Mouse (Mus musculus): ENCODE measurements around the gene Chn2. TPM values are rescaled to one million over a fixed set of nuclear protein-coding genes. Genes with fewer than 3 reads are reported as not detected.

The Chn2 gene
- polyA plus RNA-seq, 1 experiment, result not detected

DNA sequence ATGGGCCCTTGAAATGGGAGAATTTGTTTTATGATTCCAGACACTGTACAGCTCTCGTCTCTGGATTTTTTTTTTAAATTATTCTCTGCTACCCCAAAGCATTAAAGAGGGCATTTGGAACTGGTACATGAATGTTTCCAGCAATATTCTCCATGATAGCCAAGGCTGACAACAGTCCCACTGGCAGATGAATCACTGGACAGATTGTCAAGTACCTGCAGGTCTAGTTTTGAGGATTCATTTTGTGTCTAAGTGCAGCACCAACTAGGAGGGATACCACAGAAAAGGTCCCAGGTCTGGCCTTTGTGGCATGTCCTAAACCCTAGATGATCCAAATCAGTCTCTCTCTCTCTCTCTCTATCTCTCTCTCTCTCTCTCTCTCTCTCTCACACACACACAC is 89.3 kb downstream of the Chn2 start:
- no peak for TF ChIP-seq GATA1 (IDR thresholded peaks at IDR 0.05; ENCODE audit: low read length)
- TF ChIP-seq TAL1 (IDR thresholded peaks at IDR 0.05; ENCODE audit: low read length), result no peak
- no peak overlapping the region for H3K4me3 ChIP-seq (replicated peaks)
- H3K36me3 ChIP-seq (ENCODE audit: control insufficient read depth), result no peaks in the 10 kb centered on the region
- H3K9me3 ChIP-seq (ENCODE audit: control insufficient read depth, low read length), result no peaks in the 10 kb centered on the region
- H3K4me1 ChIP-seq (ENCODE audit: control insufficient read depth), result no peaks in the 10 kb centered on the region
- H3K27me3 ChIP-seq (ENCODE audit: control insufficient read depth), result no peaks in the 10 kb centered on the region

GRCm38 (mm10) chr6:54129570-54129969 is 90.2 kb downstream of the Chn2 start:
- Histone ChIP-seq H3K4me3 (replicated peaks) (no peak overlapping the region), H3K27me3 (ENCODE audit: control insufficient read depth) (no peaks in the 10 kb centered on the region), H3K36me3 (ENCODE audit: control insufficient read depth) (no peaks in the 10 kb centered on the region), H3K4me1 (ENCODE audit: control insufficient read depth) (no peaks in the 10 kb centered on the region), H3K9me3 (ENCODE audit: control insufficient read depth, low read length) (no peaks in the 10 kb centered on the region)
- no peak for TF ChIP-seq GATA1 (IDR thresholded peaks at IDR 0.05; ENCODE audit: low read length)

- Histone ChIP-seq H3K27me3 (ENCODE audit: control insufficient read depth) (no peaks in the 10 kb centered on the region), H3K9me3 (ENCODE audit: control insufficient read depth, low read length) (no peaks in the 10 kb centered on the region), H3K36me3 (ENCODE audit: control insufficient read depth) (no peaks in the 10 kb centered on the region), H3K4me1 (ENCODE audit: control insufficient read depth) (no peaks in the 10 kb centered on the region), H3K4me3 (replicated peaks) (no peak overlapping the region)
- TF ChIP-seq TAL1 (IDR thresholded peaks at IDR 0.05; ENCODE audit: low read length) (no peak), GATA1 (IDR thresholded peaks at IDR 0.05; ENCODE audit: low read length) (no peak)
Measured at GRCm38 (mm10) chr6:54130881-54131280, 91.5 kb downstream of the Chn2 start.

DNA sequence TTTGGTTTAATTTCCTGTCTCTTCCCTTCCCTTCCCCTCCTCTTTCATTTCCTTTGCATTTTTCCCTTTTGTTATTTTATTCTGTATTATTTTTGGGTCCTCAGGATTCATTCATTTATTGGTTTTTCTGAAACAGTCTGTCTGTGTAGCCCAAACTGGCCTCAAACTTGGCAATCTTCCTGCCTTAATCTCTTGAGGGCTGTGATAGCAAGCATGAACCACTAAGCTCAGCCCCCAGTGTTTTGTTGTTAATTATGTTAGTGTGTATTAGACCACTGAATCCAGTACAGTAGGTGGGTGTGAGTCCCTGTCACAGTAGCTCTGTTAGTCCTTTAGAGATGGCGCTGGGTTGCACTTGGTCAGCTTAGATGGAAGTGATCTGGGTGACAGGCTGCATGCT is 93.2 kb downstream of the Chn2 start:
- no peaks in the 10 kb centered on the region for H3K27me3 ChIP-seq (ENCODE audit: control insufficient read depth)

GRCm38 (mm10) chr6:54133231-54133630 is 93.9 kb downstream of the Chn2 start:
- Histone ChIP-seq H3K9me3 (ENCODE audit: control insufficient read depth, low read length) (no peaks in the 10 kb centered on the region), H3K4me1 (ENCODE audit: control insufficient read depth) (no peaks in the 10 kb centered on the region), H3K36me3 (ENCODE audit: control insufficient read depth) (no peaks in the 10 kb centered on the region), H3K4me3 (replicated peaks) (no peak overlapping the region), H3K27me3 (ENCODE audit: control insufficient read depth) (no peaks in the 10 kb centered on the region)
- TF ChIP-seq GATA1 (IDR thresholded peaks at IDR 0.05; ENCODE audit: low read length) (no peak), TAL1 (IDR thresholded peaks at IDR 0.05; ENCODE audit: low read length) (no peak)

More for the DNA sequence above, 93.2 kb downstream of the Chn2 start:
- Histone ChIP-seq H3K36me3 (ENCODE audit: control insufficient read depth) (no peaks in the 10 kb centered on the region), H3K4me1 (ENCODE audit: control insufficient read depth) (no peaks in the 10 kb centered on the region), H3K4me3 (replicated peaks) (no peak overlapping the region), H3K9me3 (ENCODE audit: control insufficient read depth, low read length) (no peaks in the 10 kb centered on the region)
- no peak for TF ChIP-seq TAL1 (IDR thresholded peaks at IDR 0.05; ENCODE audit: low read length)
- TF ChIP-seq GATA1 (IDR thresholded peaks at IDR 0.05; ENCODE audit: low read length), result no peak

DNA sequence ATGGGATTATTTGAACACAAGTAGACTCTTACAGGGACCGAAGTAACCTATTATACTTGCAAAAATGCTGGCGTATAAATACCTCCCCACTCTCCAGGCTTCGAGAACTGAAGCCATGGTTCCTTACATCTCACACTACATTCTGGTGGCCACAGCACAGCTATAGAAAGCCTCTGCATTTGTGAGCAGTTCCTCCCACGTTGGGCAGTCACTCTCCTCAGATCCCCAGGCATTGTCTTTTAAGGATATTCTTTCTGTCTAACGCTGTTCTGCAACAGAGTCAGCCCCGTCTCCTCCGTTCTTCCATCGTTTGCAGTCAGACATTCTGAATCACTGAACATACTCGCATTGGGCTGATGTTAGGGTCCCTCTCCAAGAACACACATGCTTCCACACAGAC is 98.8 kb downstream of the Chn2 start:
- no peak overlapping the region for H3K4me3 ChIP-seq (replicated peaks)
- no peaks in the 10 kb centered on the region for H3K4me1 ChIP-seq (ENCODE audit: control insufficient read depth)
- no peaks in the 10 kb centered on the region for H3K27me3 ChIP-seq (ENCODE audit: control insufficient read depth)
- no peaks in the 10 kb centered on the region for H3K9me3 ChIP-seq (ENCODE audit: control insufficient read depth, low read length)
- no peaks in the 10 kb centered on the region for H3K36me3 ChIP-seq (ENCODE audit: control insufficient read depth)
- no peak for TF ChIP-seq GATA1 (IDR thresholded peaks at IDR 0.05; ENCODE audit: low read length)

DNA sequence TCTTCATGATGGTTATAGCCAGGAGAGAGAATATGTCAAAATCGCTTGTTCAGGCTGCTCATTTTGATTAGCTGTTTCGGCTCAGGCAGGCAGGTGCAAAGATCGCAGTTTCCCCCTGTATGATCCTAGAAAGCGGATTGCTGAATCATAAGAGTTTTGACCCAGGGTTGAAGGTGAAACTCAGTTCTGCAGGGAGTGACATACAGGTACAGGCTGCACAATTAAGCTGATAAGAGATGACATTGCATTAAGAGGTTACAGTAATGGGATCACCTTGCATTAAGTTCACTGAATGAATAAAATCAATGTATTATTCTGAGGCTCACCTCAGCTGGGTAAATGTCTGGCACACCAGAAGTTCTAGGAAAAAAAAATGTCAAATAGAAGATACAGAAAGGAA is 101.1 kb downstream of the Chn2 start:
- no peaks in the 10 kb centered on the region for H3K9me3 ChIP-seq (ENCODE audit: control insufficient read depth, low read length)
- no peaks in the 10 kb centered on the region for H3K36me3 ChIP-seq (ENCODE audit: control insufficient read depth)
- no peaks in the 10 kb centered on the region for H3K27me3 ChIP-seq (ENCODE audit: control insufficient read depth)
- TF ChIP-seq GATA1 (IDR thresholded peaks at IDR 0.05; ENCODE audit: low read length), result no peak
- TF ChIP-seq TAL1 (IDR thresholded peaks at IDR 0.05; ENCODE audit: low read length), result no peak
- no peak overlapping the region for H3K4me3 ChIP-seq (replicated peaks)
- no peaks in the 10 kb centered on the region for H3K4me1 ChIP-seq (ENCODE audit: control insufficient read depth)

GRCm38 (mm10) chr6:54141165-54141564 is 101.8 kb downstream of the Chn2 start:
- Histone ChIP-seq H3K36me3 (ENCODE audit: control insufficient read depth) (no peaks in the 10 kb centered on the region), H3K27me3 (ENCODE audit: control insufficient read depth) (no peaks in the 10 kb centered on the region), H3K4me3 (replicated peaks) (no peak overlapping the region), H3K9me3 (ENCODE audit: control insufficient read depth, low read length) (no peaks in the 10 kb centered on the region), H3K4me1 (ENCODE audit: control insufficient read depth) (no peaks in the 10 kb centered on the region)
- TF ChIP-seq TAL1 (IDR thresholded peaks at IDR 0.05; ENCODE audit: low read length) (no peak), GATA1 (IDR thresholded peaks at IDR 0.05; ENCODE audit: low read length) (no peak)

DNA sequence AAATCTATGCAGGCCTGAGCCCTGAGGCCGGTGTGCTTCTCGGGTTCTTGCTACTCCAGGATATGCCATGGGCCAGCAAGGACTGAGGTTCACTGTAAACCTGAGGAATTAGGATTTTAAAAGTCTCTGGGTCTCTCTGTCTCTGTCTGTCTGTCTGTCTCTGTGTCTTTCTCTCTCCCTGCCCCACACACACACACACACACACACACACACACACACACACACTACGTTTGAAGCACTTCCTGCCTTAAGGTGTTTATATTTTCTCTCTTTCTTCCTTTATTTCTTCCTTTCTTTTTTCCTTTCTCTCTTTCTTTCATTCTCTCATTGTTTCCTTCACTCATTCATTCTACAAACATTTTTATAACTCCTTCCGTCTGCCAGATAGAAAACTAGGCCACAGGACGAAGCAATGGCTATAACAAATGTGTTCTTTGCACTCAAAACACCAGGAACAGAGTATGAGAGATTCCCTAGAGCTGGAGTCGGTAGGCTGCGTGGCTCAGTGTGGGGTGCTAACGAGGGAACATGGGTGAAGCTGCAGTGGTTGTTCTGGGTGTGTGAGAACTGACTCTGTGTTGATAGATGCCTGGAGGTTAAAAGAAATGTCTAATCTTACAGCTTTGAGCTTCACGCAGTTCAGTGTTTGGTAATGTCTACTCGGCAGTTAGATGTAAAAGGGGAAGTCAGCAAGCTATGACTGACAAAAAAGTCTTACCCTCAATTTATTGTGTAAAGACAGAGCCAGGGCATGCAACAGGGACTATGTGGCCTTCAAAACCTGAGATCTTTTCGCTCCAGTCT is 103.7 kb downstream of the Chn2 start:
- Histone ChIP-seq H3K27me3 (ENCODE audit: control insufficient read depth) (no peaks in the 10 kb centered on the region), H3K36me3 (ENCODE audit: control insufficient read depth) (no peaks in the 10 kb centered on the region), H3K4me3 (replicated peaks) (no peak overlapping the region), H3K4me1 (ENCODE audit: control insufficient read depth) (no peaks in the 10 kb centered on the region), H3K9me3 (ENCODE audit: control insufficient read depth, low read length) (no peaks in the 10 kb centered on the region)
- no peak for TF ChIP-seq TAL1 (IDR thresholded peaks at IDR 0.05; ENCODE audit: low read length)
- TF ChIP-seq GATA1 (IDR thresholded peaks at IDR 0.05; ENCODE audit: low read length), result no peak

DNA sequence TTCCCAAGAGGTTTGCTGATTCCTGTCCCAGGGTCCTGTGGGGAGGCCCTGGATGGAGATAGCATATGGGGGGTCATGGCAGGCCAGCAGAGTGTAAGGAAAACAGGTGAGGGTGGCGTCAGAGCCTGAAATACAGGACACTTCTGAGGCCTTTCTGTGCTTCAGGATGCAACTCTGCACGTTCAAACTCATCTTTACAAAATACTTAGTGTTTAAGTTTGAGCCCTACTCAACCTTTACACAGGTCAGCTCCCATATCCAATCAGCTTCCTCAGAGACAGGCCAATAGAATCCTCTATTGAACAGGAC is 104.3 kb downstream of the Chn2 start:
- TF ChIP-seq TAL1 (IDR thresholded peaks at IDR 0.05; ENCODE audit: low read length), result no peak
- TF ChIP-seq GATA1 (IDR thresholded peaks at IDR 0.05; ENCODE audit: low read length), result no peak
- H3K9me3 ChIP-seq (ENCODE audit: control insufficient read depth, low read length), result no peaks in the 10 kb centered on the region

More for the DNA sequence above, 104.3 kb downstream of the Chn2 start:
- Histone ChIP-seq H3K4me1 (ENCODE audit: control insufficient read depth) (no peaks in the 10 kb centered on the region), H3K4me3 (replicated peaks) (no peak overlapping the region), H3K27me3 (ENCODE audit: control insufficient read depth) (no peaks in the 10 kb centered on the region), H3K36me3 (ENCODE audit: control insufficient read depth) (no peaks in the 10 kb centered on the region)

Measured in erythroblast, embryonic 14.5 days (primary cell).